1 mouse cellular context compared by ENCODE assay signal in the genomic region with DNA sequence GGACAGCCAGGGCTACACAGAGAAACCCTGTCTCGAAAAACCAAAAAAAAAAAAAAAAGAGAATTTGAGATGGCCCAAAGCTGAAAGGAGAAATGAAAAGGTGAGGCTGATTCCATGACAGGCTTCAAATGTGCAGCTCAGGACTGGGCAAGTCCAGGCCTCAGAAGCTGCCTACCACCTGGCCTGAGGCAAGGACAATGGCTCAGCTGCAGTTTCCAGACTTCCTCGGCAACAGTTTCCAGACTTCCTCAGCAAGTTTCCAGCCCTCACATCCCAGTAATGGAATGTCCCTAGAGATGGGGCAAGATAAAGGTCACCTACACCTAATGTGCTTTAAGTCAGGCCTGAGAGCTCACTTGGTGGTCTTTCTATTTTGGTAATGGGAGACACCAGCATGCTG.
TF ChIP-seq lines count a peak whose summit lies in the region.

No protein-coding gene starts in this region.

TF ChIP-seq in CH12.LX, 34 proteins besides CTCF, POLR2A, EP300 and RAD21 (continued from another document):
- TF ChIP-seq KAT2A (IDR thresholded peaks at IDR 0.05; ENCODE audit: insufficient replicate concordance, low read length) = no peak
- TF ChIP-seq POLR2AphosphoS2 (IDR thresholded peaks at IDR 0.05; ENCODE audit: low read depth, low read length) = no peak
- no peak for TF ChIP-seq TCF12 (IDR thresholded peaks at IDR 0.05; ENCODE audit: low read depth, low read length)
- no peak for TF ChIP-seq MYC (IDR thresholded peaks at IDR 0.05; ENCODE audit: low read depth, low read length)
- no peak for TF ChIP-seq UBTF (IDR thresholded peaks at IDR 0.05; ENCODE audit: low read depth, low read length)
- no peak for TF ChIP-seq HCFC1 (IDR thresholded peaks at IDR 0.05; ENCODE audit: low read depth, low read length)
